Mouse (Mus musculus) layer of hippocampus, adult 8-10 months (tissue): Measurements from ENCODE around the gene Trim15. TPM values are rescaled to one million over a fixed set of nuclear protein-coding genes. Genes with fewer than 3 reads are reported as not detected.

Experiments
- DNase-seq, 2 experiments: peaks; one replicate each; pipeline ENCODE4 v3.0.0; 2022; ENCODE audit warnings: low spot score in 2 of 2
- total RNA-seq, 4 experiments: library from RNA; stranded (reverse); gene quantifications; 2 replicates each; pipeline ENCODE4 v1.2.4; 2022

Trim15 gene
- total RNA-seq, 4 experiments from 2014 or later = not detected

GRCm38 (mm10) chr17:36869955-36870810 lies 3.2 kb upstream of the Trim15 start:
- no peak for DNase-seq

GRCm38 (mm10) chr17:36869284-36869954 lies 2.4 kb upstream of the Trim15 start, which contains the start of gene Trim10:
Trim10 (plus strand) TSS chr17:36869574.
- DNase-seq = no peak

- no peak for DNase-seq
Observed at GRCm38 (mm10) chr17:36868836-36869235, 1.8 kb upstream of the Trim15 start.

- DNase-seq = no peak
Observed at GRCm38 (mm10) chr17:36861680-36862079, 5.3 kb downstream of the Trim15 start.

- DNase-seq = no peak
Observed at GRCm38 (mm10) chr17:36858181-36858580, 8.8 kb downstream of the Trim15 start.

- no peak for DNase-seq
Observed at GRCm38 (mm10) chr17:36856236-36856635, 10.8 kb downstream of the Trim15 start.

GRCm38 (mm10) chr17:36855484-36855883 lies 11.5 kb downstream of the Trim15 start:
- no peak for DNase-seq

- no peak for DNase-seq
Observed at GRCm38 (mm10) chr17:36851627-36852026, 15.4 kb downstream of the Trim15 start.

- no peak for DNase-seq
Observed at GRCm38 (mm10) chr17:36851200-36851599, 15.8 kb downstream of the Trim15 start.

GRCm38 (mm10) chr17:36849992-36850391 lies 17.0 kb downstream of the Trim15 start:
- DNase-seq = no peak

- DNase-seq = no peak
Observed at GRCm38 (mm10) chr17:36848911-36849310, 18.1 kb downstream of the Trim15 start.

GRCm38 (mm10) chr17:36844725-36845124 lies 22.3 kb downstream of the Trim15 start:
- DNase-seq = no peak

GRCm38 (mm10) chr17:36844286-36844719 lies 22.7 kb downstream of the Trim15 start:
- DNase-seq = no peak

GRCm38 (mm10) chr17:36843696-36844095 lies 23.3 kb downstream of the Trim15 start:
- DNase-seq = no peak

- no peak for DNase-seq
Observed at GRCm38 (mm10) chr17:36840961-36841445, 26.0 kb downstream of the Trim15 start.

- no peak for DNase-seq
Observed at GRCm38 (mm10) chr17:36839931-36840330, 27.1 kb downstream of the Trim15 start.

GRCm38 (mm10) chr17:36839001-36839400 lies 28.0 kb downstream of the Trim15 start:
- DNase-seq = no peak

GRCm38 (mm10) chr17:36836874-36837647 lies 29.9 kb downstream of the Trim15 start, which contains the start of gene Trim26:
Trim26 (plus strand) TSS chr17:36837134.
- DNase-seq = peak; percentile 96 to 97

- no peak for DNase-seq
Observed at GRCm38 (mm10) chr17:36836427-36836812, 30.6 kb downstream of the Trim15 start.

- peak; percentile 18 to 50 for DNase-seq
Observed at GRCm38 (mm10) chr17:36835591-36836426, 31.2 kb downstream of the Trim15 start.

- DNase-seq = no peak
Observed at GRCm38 (mm10) chr17:36832694-36833093, 34.3 kb downstream of the Trim15 start.
